Mouse (Mus musculus) megakaryocyte, embryonic 14.5 days (primary cell): ENCODE measurements around the gene Rptor.

Experiments
- FLI1 ChIP-seq: IDR thresholded peaks from 2 replicates; pipeline ENCODE4 v1.6.1; 2012; ENCODE audit warnings: low read length, inconsistent platforms, mixed read lengths
- GATA1 ChIP-seq: IDR thresholded peaks from 3 replicates; pipeline ENCODE4 v1.6.1; 2012; ENCODE audit warnings: mixed read lengths, low read length, inconsistent platforms, borderline replicate concordance

GRCm38 (mm10) chr11:119589242-119589641, 13.5 kb upstream of the Rptor start:
- no peak for TF ChIP-seq GATA1
- no peak for TF ChIP-seq FLI1
